Mouse (Mus musculus): ENCODE data around the gene Iqsec1.
A peak's percentile ranks its signal among the peaks of the same experiment; 100 is the strongest.
"Not testable (repeated sequence)": the region's sequence is repeated elsewhere in the genome, so short reads cannot be mapped to it uniquely, and the experiment has no call there.

The Iqsec1 gene

GRCm38 (mm10) chr6:90660398-90661028, 328.0 kb downstream of the Iqsec1 start:
- no peak for DNase-seq (ENCODE audit: low spot score)

DNA sequence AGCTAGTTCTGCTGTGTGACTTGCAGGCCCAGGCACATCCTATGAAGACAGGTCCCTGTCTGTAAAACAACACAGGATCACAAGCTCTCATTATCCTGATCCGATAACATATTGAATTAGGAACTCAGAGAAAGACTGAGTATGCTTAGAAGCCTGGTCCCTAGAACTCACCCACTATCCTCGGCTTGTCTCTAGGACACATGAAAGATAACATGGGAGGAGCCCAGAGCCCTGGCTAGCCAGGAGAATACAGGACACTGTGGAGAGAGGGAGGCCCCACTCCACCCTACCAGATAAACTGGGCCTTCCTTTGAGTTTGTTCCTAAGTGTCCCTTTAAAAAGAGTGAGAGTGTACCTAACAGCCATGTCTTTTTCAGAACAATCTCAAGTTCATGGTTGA, 328.6 kb downstream of the Iqsec1 start:
- no peak for DNase-seq (ENCODE audit: low spot score)

DNA sequence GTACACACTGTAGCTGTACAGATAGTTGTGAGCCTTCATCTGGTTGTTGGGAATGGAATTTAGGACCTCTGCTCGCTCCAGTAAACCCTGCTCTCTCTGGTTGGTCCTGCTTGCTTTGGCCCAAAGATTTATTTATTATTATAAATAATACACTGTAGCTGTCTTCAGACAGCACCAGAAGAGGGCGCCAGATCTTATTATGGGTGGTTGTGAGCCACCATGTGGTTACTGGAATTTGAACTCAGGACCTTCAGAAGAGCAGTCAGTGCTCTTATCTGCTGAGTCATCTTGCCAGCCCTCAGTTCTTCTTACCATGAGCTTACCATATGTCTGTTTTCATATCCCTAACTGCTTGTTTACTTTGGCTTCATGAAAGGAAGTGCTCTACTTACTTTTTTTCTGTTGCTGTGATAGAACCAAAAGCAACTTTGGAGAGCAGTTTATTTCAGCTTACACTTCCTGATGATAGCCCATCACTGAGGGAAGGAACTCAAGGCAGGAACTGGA, 332.1 kb downstream of the Iqsec1 start:
- DNase-seq (ENCODE audit: low spot score): not testable (repeated sequence)

DNA sequence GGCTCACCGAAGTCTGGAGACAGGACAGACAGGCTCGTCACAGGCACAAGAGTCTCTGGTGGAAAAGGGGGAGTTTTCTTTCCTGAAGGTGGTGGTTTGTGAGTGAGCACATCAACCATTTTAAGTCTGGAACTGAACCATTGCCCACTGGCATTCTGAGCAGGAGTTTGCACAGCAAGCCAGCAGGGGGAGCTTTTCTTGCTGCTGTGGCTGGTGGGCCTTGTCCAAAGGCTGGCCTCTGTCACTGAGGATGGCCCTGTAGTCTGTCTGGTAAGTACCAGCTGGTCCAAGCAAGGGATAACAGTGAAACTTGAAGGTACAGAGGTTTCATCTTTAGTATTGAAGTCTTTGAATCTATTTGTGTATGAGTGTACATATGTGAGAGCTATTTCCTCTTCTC, 334.7 kb downstream of the Iqsec1 start:
- DNase-seq (ENCODE audit: low spot score): peak; percentile 42

- DNase-seq (ENCODE audit: low spot score): no peak
Measured at GRCm38 (mm10) chr6:90650634-90651033, 337.9 kb downstream of the Iqsec1 start.

- DNase-seq (ENCODE audit: low spot score): no peak
Measured at GRCm38 (mm10) chr6:90649279-90649678, 339.2 kb downstream of the Iqsec1 start.

- no peak for DNase-seq (ENCODE audit: low spot score)
Measured at GRCm38 (mm10) chr6:90648391-90648790, 340.1 kb downstream of the Iqsec1 start.

DNA sequence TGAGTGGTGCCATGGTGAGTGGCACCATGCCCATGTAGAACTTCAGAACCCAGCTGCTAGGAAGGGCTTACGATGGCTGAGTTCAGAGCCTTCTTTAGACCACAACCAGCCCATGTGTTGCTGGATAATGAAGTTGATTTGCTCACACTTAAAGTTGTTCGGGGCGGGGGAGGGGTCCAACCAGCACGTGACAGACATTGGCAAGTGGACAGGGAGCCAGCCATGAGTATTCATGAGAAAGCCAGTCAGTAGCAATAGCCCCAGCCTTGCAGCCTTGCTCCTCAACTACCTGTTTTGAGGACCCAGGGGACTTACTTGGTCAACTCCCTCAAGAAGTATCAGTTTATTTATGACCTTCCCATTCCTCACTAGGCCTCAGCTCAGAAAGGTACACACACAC, 343.5 kb downstream of the Iqsec1 start:
- no peak for DNase-seq (ENCODE audit: low spot score)

DNA sequence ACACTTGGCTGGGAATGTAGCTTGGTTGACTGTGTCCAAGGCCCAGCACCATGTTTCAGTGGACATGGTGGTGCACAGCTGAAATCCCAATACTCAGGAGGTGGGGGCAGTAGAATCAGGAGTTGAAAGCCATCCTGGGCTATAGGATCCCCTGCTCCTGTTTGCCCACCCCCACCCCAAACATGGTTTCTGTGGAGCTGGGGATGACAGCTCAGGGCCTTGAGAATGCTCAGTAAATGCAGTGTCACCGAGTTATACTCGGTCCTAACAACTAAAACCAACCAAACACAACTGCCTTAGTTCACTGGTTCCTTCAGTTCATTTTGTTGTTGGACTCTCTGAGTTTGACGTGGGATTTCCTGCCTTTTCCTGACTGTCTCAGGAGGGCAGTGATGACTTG, 345.4 kb downstream of the Iqsec1 start:
- DNase-seq (ENCODE audit: low spot score): no peak

GRCm38 (mm10) chr6:90635611-90636010, 352.9 kb downstream of the Iqsec1 start:
- no peak for DNase-seq (ENCODE audit: low spot score)

DNA sequence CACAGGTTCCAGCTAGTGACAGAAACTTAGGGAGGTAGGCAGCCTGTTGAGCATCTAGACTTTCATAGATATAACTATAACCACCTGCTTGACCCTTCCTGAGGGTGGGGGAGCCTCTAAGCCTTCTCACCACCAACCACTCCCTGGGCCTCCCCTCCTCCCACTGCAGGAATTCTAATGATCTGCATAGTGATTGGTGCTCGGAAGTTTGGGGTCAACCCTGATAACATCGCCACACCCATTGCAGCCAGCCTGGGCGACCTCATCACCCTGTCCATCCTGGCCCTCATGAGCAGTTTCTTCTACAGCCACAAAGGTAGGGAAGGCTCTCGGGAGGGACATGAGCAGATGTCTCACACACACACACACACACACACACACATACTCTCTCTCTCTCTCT, 353.4 kb downstream of the Iqsec1 start:
- no peak for DNase-seq (ENCODE audit: low spot score)

GRCm38 (mm10) chr6:90632526-90632925, 356.0 kb downstream of the Iqsec1 start:
- not testable (repeated sequence) for DNase-seq (ENCODE audit: low spot score)

GRCm38 (mm10) chr6:90630427-90630826, 358.1 kb downstream of the Iqsec1 start:
- DNase-seq (ENCODE audit: low spot score): no peak

- DNase-seq (ENCODE audit: low spot score): no peak
Measured at GRCm38 (mm10) chr6:90629506-90629905, 359.0 kb downstream of the Iqsec1 start.

DNA sequence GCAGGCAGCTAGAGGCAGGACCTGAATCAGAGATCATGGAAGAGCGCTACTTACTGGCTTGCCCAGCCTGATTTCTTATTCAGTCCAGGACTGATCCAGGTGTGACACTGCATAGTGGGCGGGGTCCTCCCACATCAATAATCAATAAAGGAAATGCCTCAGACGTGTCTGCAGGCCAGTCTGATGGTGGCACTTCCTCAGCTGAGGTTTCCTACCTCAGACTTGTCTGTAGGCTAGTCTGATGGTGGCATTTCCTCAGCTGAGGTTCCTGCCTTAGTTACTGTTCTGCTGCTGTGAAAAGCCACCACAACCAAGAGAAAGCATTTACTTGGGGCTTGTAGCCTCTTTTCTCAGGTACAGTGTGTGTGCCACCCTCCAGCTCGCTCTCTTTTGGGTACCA, 360.9 kb downstream of the Iqsec1 start:
- no peak for DNase-seq (ENCODE audit: low spot score)

DNA sequence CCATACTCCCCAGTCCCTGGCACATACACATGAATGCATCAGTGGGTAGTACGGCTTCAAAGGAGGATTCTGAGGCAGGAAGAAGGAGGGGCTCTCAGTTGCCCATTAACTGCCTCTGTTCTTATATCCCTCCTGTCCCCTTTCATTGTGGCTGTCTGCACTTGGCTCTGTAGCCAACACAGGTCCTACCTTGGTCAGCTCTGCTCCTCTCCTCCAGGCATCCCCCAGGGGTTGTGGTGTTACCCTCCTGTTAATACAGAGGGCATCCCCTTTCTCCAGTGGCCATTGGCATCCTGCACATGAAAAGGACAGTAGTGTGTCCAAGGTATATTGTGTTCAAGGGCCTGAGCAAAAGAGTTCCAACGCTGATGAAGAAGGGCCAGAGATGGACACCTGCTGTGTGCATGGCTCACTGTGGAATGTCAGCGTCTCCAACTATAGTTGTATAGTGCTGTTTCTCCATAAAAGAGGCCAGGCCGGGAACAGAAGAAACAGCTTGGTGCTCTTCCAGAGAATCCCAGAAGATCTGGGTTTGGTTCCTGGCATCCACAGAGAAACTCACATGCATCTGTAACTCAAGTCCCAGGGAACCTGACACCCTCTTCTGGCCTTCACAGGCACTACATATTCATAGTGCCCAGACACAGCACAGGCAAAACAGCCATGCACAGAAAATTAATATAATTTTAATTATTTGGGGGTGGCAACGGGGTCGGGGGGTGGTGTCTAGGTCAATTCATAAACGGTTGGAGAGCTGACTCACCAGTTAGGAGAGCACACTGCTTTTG, 363.1 kb downstream of the Iqsec1 start:
- DNase-seq (ENCODE audit: low spot score): no peak

- DNase-seq (ENCODE audit: low spot score): no peak
Measured at GRCm38 (mm10) chr6:90624733-90625132, 363.8 kb downstream of the Iqsec1 start.

DNA sequence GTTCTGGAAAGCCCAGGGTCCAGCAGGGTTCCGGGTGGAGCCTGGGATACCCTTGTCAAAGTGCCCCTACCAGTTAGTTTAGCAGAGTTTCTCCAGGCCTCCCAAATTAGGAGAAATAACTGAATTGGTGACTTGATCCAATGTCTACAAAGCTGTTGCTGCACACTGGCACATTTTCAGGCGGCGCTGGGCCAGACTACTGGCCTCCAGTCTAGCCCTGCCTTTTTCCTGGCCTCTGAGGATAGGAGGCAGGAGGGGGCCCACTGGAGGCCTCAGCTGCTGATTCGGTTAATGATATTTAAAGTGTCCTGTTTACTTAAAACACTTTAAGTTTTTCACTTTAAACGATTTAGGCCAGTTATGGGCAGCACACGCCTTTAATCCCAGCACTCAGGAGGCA, 364.3 kb downstream of the Iqsec1 start:
- DNase-seq (ENCODE audit: low spot score): peak; percentile 56

GRCm38 (mm10) chr6:90623456-90623836, 365.0 kb downstream of the Iqsec1 start:
- no peak for DNase-seq (ENCODE audit: low spot score)

DNA sequence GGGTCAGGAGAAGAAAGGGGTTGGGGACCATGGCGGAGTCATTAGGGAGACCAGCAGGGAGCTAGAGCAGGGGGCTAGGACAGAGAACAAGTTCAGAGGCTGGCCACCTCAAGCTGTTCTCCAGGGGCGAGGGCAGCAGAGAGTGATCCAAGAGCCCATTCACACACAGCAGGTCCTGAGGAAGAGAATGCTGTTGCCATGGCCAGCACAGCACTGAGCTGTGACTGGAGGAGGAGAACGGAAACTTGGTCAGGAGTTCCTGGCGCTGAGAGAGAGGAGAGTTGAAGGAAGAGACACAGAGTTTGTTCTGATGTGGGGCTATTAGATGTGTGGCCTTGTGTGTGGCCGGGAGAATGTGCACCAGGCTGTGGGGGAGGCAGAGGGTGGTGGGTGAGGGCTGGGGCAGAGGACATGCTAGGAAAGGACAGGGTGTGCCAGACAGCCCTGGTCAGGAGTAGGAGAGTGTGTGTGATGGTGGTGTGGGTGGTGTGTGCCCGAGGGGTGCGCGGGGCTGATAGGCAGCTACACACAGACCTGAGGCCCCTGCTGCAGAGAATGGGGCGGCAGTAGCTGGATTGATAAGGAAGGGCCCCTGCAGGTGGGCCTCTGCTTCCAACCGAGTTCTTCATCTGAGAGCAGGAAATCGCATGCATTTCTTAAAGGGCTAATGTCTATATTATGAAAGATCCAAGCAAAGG, 365.6 kb downstream of the Iqsec1 start:
- no peak for DNase-seq (ENCODE audit: low spot score)

GRCm38 (mm10) chr6:90621584-90621890, 366.9 kb downstream of the Iqsec1 start:
- no peak for DNase-seq (ENCODE audit: low spot score)

DNA sequence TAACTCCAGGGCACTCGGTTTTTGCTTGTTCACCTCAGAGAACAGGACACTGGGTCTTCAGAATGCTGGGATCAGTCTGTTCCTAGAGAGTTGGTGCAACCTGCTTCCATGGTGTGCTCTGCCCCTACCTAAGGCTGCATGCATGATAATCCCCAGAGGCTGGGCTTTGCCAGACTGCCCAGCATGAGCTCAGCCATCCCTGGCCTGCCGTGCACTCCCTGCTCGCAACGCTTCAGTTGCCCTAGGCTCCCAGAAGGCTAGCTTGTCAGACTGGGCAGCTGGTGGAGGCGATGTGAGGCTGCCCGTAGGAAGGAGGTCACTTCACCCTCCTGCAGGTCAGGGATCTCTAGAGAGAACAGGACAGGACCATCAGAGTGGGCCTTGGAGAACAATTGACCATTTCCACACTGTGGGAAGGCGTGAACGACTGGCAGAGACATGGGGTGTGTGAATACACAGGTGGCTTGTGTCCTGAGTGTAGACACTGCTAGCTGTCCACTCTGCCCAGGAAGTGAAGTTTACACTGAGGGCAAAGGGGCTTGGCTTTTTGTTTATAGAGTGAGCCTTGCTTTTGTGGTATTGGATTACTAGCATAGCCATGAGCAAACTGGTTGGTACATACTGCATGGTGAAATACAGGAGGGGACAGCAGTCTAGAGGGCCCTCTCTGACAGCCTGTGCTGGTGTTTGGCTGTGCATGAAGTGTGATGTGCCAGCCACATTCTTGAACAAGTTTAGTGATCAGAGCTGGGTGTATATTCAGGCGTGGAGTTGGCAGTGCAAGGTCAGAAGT, 367.5 kb downstream of the Iqsec1 start:
- no peak for DNase-seq (ENCODE audit: low spot score)
